Mouse (Mus musculus) lung, postnatal 10 days (tissue): Measurements from ENCODE around the gene Rufy3.

Source experiments
- DNase-seq: peaks from one replicate; pipeline ENCODE4 v3.0.0; 2021

The Rufy3 gene

DNA sequence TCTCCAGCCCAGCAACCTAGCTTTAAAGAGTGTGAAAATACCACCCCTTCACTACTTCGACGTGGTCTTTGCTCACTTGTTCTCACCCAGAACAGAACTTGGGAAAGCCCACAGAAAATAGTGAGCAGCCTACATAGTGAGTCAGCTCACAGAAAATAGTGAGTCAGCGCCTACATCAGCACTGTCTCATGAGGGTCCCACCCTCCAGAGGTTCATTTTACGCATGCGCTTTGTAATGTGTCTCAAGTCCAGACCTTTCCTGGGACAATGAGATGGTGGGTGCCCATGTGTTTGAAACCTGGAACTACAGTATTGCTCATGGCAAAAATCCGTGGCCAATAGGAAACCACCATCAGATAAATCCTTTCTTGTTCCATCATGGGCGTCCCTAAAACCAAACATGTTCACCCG, 123.2 kb downstream of the Rufy3 start:
- DNase-seq: no peak

DNA sequence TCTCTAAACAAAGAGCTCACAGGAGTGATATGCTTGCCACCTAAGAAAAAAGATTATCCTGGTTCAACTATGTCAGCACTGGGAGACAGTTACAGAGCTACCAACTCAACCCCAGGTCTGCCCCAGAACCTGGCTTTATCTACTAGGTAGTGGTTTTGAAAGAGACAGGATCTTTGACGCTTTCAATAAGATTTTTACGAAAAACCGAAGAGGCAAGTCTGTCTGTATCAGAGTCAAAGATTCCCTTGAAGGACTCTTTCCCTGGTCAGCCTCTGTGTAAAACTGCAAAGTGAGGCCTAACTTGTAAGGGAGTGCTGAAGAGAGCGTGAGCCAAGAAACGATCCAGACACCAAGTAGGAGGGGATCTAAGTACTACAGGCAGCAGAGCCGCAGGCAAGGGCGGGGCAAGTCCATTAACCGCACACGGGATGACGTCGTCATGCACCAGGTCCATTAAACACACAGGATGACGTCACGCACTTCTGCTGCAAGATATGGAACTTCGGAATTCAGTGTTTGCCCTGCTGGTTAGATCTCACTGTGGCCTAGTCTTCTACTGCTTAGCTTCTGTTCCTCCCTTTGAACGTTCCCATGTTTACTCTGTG, 123.8 kb downstream of the Rufy3 start:
- peak; percentile 10 for DNase-seq

DNA sequence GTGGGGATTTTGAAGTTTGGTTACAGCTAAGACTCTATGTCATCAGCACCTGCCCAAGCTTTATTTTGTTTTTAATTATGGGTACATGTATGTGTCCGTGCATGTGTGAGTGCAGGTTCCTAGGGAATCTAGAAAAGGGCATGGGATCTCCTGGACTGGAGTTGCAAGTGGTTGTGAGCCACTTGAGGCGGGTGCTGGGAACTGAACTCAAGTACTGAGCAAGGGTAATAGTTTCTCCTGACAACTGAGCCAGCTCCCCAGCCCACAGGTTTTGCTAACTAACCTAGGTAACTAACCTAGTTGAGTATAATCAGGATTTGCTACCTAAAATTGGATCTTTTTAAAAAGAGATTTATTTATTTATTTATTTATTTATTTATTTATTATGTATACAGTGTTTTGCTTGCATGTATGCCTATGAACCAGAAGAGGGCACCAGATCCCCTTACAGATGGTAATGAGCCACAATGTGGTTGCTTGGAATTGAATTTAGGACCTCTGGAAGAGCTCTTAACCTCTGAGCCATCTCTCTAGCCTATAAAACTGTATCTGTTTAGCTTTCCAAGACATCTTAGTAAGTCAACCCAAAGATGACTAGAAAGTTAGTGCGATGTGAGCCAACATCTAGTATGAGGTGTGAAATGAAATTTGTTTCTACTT, 124.6 kb downstream of the Rufy3 start:
- DNase-seq: no peak

- no peak for DNase-seq
Observed at GRCm38 (mm10) chr5:88690681-88691505, 126.1 kb downstream of the Rufy3 start.

DNA sequence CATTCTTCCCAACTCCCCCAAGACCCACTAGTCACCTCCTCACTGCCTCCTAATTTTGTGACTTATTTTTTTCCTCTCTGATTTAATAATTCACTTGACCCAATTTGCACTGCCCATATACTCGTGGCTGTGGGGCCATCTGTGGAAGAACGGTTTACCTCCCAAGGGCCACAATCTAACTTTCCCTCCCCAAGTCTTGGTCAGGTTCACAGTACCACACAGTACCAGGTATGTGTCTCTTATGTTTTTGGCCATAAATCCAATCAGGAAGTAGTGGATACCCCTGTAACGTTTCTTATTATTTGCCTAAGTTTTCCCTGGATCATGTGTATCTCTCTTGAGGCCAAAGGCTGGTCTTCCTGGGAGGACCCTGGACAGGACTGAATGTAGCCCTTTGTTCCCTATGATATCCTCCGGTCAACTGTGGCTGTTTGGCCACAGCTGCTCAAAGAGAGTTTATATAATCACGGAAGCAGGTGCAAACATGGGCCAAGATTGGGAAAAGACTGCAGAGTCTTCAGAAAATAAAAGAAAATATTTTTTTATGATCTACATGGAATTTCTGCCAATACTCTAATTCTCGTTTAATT, 126.8 kb downstream of the Rufy3 start:
- DNase-seq: no peak

- no peak for DNase-seq
Observed at GRCm38 (mm10) chr5:88692586-88692985, 127.7 kb downstream of the Rufy3 start.

DNA sequence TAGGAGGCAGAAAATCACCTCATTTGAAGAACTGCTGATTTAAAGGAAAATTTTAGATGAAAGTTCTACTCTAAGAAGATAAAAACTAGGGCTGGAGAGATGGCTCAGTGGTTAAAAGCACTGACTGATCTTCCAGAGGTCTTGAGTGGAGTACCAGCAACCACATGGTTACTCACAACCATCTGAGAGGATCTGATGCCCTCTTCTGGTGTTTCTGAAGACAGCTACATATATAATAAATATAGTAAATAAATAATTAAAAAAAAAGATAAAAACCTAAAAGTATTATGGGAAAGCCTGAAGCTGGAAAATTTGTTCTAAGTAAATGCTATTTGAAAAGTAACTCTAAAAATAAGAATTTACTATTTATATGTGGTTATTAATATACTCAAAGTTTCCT, 128.2 kb downstream of the Rufy3 start:
- no peak for DNase-seq

DNA sequence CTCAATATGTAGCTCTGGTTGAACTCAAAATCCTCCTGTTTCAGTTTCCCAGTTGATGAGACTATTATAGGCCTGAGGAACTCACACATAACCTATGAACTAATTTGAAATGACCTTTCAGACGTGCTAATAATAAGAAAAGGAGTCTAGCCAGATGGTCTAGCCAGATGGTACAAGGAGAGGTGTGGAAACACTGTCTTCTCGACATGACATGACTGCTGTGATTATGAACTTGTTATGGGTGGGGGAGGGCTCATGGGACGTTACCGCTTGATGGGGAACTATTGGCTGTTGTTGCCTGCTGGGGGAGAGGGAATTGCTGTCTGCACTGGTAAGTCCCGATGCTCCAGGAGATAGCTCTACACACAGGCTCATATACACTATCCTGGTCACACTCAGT, 132.5 kb downstream of the Rufy3 start:
- DNase-seq: no peak

GRCm38 (mm10) chr5:88699251-88699913, 134.5 kb downstream of the Rufy3 start:
- DNase-seq: peak; percentile 21
